Mouse (Mus musculus) forebrain, embryonic 12.5 days (tissue): ENCODE data around the gene Heatr3. TPM values are rescaled to one million over a fixed set of nuclear protein-coding genes. Genes with fewer than 3 reads are reported as not detected.

Experiments
- ATAC-seq: fragments of 200-750 bp; cut with Nextera tagmentation; 2 replicates; pipeline ENCODE4 v1.8.0; 2017; ENCODE audit warnings: moderate TSS enrichment; ENCODE audit not compliant: low FRiP score
- H3K27ac ChIP-seq: fragments of 300-500 bp; sonication (generic); 2 replicates; pipeline ENCODE4 v1.5.1; 2016; ENCODE audit warnings: mild to moderate bottlenecking
- H3K27me3 ChIP-seq: fragments of 300-500 bp; sonication (generic); 2 replicates; pipeline ENCODE4 v1.6.1; 2016; ENCODE audit warnings: mild to moderate bottlenecking
- H3K36me3 ChIP-seq: fragments of 300-500 bp; sonication (generic); replicated peaks from 2 replicates; pipeline ENCODE4 v1.6.1; 2016; ENCODE audit warnings: mild to moderate bottlenecking
- H3K4me1 ChIP-seq: fragments of 300-500 bp; sonication (generic); 2 replicates; pipeline ENCODE4 v1.6.1; 2016
- H3K4me2 ChIP-seq: fragments of 300-500 bp; sonication (generic); 2 replicates; pipeline ENCODE4 v1.6.1; 2016; ENCODE audit warnings: mild to moderate bottlenecking, moderate library complexity
- H3K4me3 ChIP-seq: fragments of 300-500 bp; sonication (generic); replicated peaks from 2 replicates; pipeline ENCODE4 v1.5.1; 2016; ENCODE audit warnings: mild to moderate bottlenecking
- H3K9ac ChIP-seq: fragments of 300-500 bp; sonication (generic); 2 replicates; pipeline ENCODE4 v1.6.1; 2016; ENCODE audit warnings: mild to moderate bottlenecking
- H3K9me3 ChIP-seq: fragments of 300-500 bp; sonication (generic); 2 replicates; pipeline ENCODE4 v1.6.1; 2016
- WGBS: fragments of 180-500 bp; shearing (Covaris S2); methylation state at CpG from one replicate; pipeline ENCODE4 v1.1.7; 2016; 5-methylcytosine and 5-hydroxymethylcytosine counted together
- polyA plus RNA-seq: library from polyadenylated mRNA; unstranded; fragments of >200 nt; fragmentation: Nextera tagmentation; extraction: Ambion mirVana; gene quantifications from 2 replicates; pipeline ENCODE4 v1.2.1, GENCODE M21; 2016

Gene Heatr3
- polyA plus RNA-seq, 1 experiment from 2014 or later, result 43.3 TPM

- H3K36me3 ChIP-seq, result peaks cover 48% of the 10 kb centered on the region
- H3K4me3 ChIP-seq, result no peak overlapping the region
These were observed 1.6 kb downstream of the Heatr3 start for GRCm38 (mm10) chr8:88139256-88139655.

GRCm38 (mm10) chr8:88141629-88142028, 4.0 kb downstream of the Heatr3 start:
- H3K27me3 ChIP-seq, result no peaks in the 10 kb centered on the region
- WGBS, result 95% methylated on average over 3 of the region's 3 CpGs
- ATAC-seq, result no peak

More at GRCm38 (mm10) chr8:88139256-88139655, 1.6 kb downstream of the Heatr3 start:
- no peaks in the 10 kb centered on the region for H3K27me3 ChIP-seq
- no peak overlapping the region for H3K9ac ChIP-seq
- WGBS, result 93% methylated on average over 3 of the region's 3 CpGs
- H3K9me3 ChIP-seq, result no peaks in the 10 kb centered on the region
- H3K27ac ChIP-seq, result no peak overlapping the region
- no peak for ATAC-seq
- peaks cover 16% of the 10 kb centered on the region for H3K4me1 ChIP-seq
- no peak overlapping the region for H3K4me2 ChIP-seq

GRCm38 (mm10) chr8:88144041-88144440, 6.4 kb downstream of the Heatr3 start:
- no peak overlapping the region for H3K4me3 ChIP-seq
- H3K27ac ChIP-seq, result no peak overlapping the region
- no peaks in the 10 kb centered on the region for H3K9me3 ChIP-seq
- H3K36me3 ChIP-seq, result peaks cover 59% of the 10 kb centered on the region
- 92% methylated on average over 5 of the region's 5 CpGs for WGBS
- H3K27me3 ChIP-seq, result no peaks in the 10 kb centered on the region
- H3K4me2 ChIP-seq, result no peak overlapping the region
- H3K4me1 ChIP-seq, result peaks cover 10% of the 10 kb centered on the region
- ATAC-seq, result no peak
- H3K9ac ChIP-seq, result no peak overlapping the region

More at GRCm38 (mm10) chr8:88141629-88142028, 4.0 kb downstream of the Heatr3 start:
- H3K36me3 ChIP-seq, result peaks cover 38% of the 10 kb centered on the region
- H3K4me1 ChIP-seq, result peaks cover 16% of the 10 kb centered on the region
- no peak overlapping the region for H3K27ac ChIP-seq
- H3K4me2 ChIP-seq, result no peak overlapping the region
- no peaks in the 10 kb centered on the region for H3K9me3 ChIP-seq
- H3K4me3 ChIP-seq, result no peak overlapping the region
- no peak overlapping the region for H3K9ac ChIP-seq

- Histone ChIP-seq H3K4me1 (no peaks in the 10 kb centered on the region), H3K4me3 (no peak overlapping the region), H3K9me3 (no peaks in the 10 kb centered on the region), H3K27me3 (no peaks in the 10 kb centered on the region), H3K27ac (no peak overlapping the region), H3K36me3 (peaks cover 68% of the 10 kb centered on the region), H3K9ac (no peak overlapping the region), H3K4me2 (no peak overlapping the region)
- ATAC-seq, result no peak
- 96% methylated on average over 6 of the region's 6 CpGs for WGBS
These were observed 13.3 kb downstream of the Heatr3 start for GRCm38 (mm10) chr8:88150910-88151371.

GRCm38 (mm10) chr8:88160237-88160995, 22.8 kb downstream of the Heatr3 start:
- H3K27ac ChIP-seq, result no peak overlapping the region
- H3K9me3 ChIP-seq, result no peaks in the 10 kb centered on the region
- H3K9ac ChIP-seq, result no peak overlapping the region
- H3K36me3 ChIP-seq, result peaks cover 83% of the 10 kb centered on the region
- no peaks in the 10 kb centered on the region for H3K27me3 ChIP-seq
- 91% methylated on average over 10 of the region's 10 CpGs for WGBS
- H3K4me1 ChIP-seq, result no peaks in the 10 kb centered on the region
- no peak overlapping the region for H3K4me3 ChIP-seq
- H3K4me2 ChIP-seq, result no peak overlapping the region
- no peak for ATAC-seq

- Histone ChIP-seq H3K4me3 (no peak overlapping the region), H3K27me3 (no peaks in the 10 kb centered on the region), H3K36me3 (peaks cover 83% of the 10 kb centered on the region), H3K27ac (no peak overlapping the region), H3K4me1 (no peaks in the 10 kb centered on the region), H3K4me2 (no peak overlapping the region), H3K9me3 (no peaks in the 10 kb centered on the region), H3K9ac (no peak overlapping the region)
- no peak for ATAC-seq
- WGBS, result 72% methylated on average over 5 of the region's 5 CpGs
These were observed 23.8 kb downstream of the Heatr3 start for GRCm38 (mm10) chr8:88161439-88161838.

- H3K4me2 ChIP-seq, result no peak overlapping the region
- no peak overlapping the region for H3K27ac ChIP-seq
- H3K36me3 ChIP-seq, result peaks cover 15% of the 10 kb centered on the region
- no peaks in the 10 kb centered on the region for H3K4me1 ChIP-seq
- H3K9me3 ChIP-seq, result no peaks in the 10 kb centered on the region
- H3K4me3 ChIP-seq, result no peak overlapping the region
- H3K9ac ChIP-seq, result no peak overlapping the region
- H3K27me3 ChIP-seq, result no peaks in the 10 kb centered on the region
- 95% methylated on average over 7 of the region's 7 CpGs for WGBS
- ATAC-seq, result no peak
These were observed 37.6 kb downstream of the Heatr3 start for GRCm38 (mm10) chr8:88175264-88175663.

- Histone ChIP-seq H3K27me3 (no peaks in the 10 kb centered on the region), H3K4me1 (no peaks in the 10 kb centered on the region), H3K4me3 (no peak overlapping the region), H3K36me3 (peaks cover 7% of the 10 kb centered on the region), H3K9me3 (no peaks in the 10 kb centered on the region), H3K4me2 (no peak overlapping the region), H3K9ac (no peak overlapping the region), H3K27ac (no peak overlapping the region)
- 93% methylated on average over 8 of the region's 8 CpGs for WGBS
- ATAC-seq, result no peak
These were observed 39.6 kb downstream of the Heatr3 start for GRCm38 (mm10) chr8:88177291-88177690.

GRCm38 (mm10) chr8:88183121-88183520, 45.5 kb downstream of the Heatr3 start:
- 89% methylated on average over 2 of the region's 2 CpGs for WGBS
- Histone ChIP-seq H3K4me3 (no peak overlapping the region), H3K36me3 (no peaks in the 10 kb centered on the region), H3K27me3 (no peaks in the 10 kb centered on the region), H3K4me2 (no peak overlapping the region), H3K9ac (no peak overlapping the region), H3K9me3 (no peaks in the 10 kb centered on the region), H3K27ac (no peak overlapping the region), H3K4me1 (no peaks in the 10 kb centered on the region)
- no peak for ATAC-seq

- Histone ChIP-seq H3K27me3 (no peaks in the 10 kb centered on the region), H3K4me1 (no peaks in the 10 kb centered on the region), H3K4me3 (no peak overlapping the region), H3K27ac (no peak overlapping the region), H3K36me3 (no peaks in the 10 kb centered on the region), H3K9ac (no peak overlapping the region), H3K4me2 (no peak overlapping the region), H3K9me3 (no peaks in the 10 kb centered on the region)
- no peak for ATAC-seq
- WGBS, result 79% methylated on average over 1 of the region's 1 CpGs
These were observed 47.3 kb downstream of the Heatr3 start for GRCm38 (mm10) chr8:88184914-88185313.

GRCm38 (mm10) chr8:88185716-88186115, 48.1 kb downstream of the Heatr3 start:
- no peak overlapping the region for H3K9ac ChIP-seq
- H3K36me3 ChIP-seq, result no peaks in the 10 kb centered on the region
- no peak overlapping the region for H3K27ac ChIP-seq
- no peaks in the 10 kb centered on the region for H3K9me3 ChIP-seq
- WGBS, result 81% methylated on average over 6 of the region's 6 CpGs
- ATAC-seq, result no peak
- H3K4me1 ChIP-seq, result no peaks in the 10 kb centered on the region
- no peaks in the 10 kb centered on the region for H3K27me3 ChIP-seq
- H3K4me3 ChIP-seq, result no peak overlapping the region
- no peak overlapping the region for H3K4me2 ChIP-seq

- WGBS, result 71% methylated on average over 3 of the region's 3 CpGs
- H3K9ac ChIP-seq, result no peak overlapping the region
- H3K27me3 ChIP-seq, result no peaks in the 10 kb centered on the region
- H3K27ac ChIP-seq, result no peak overlapping the region
- H3K4me1 ChIP-seq, result peaks cover 27% of the 10 kb centered on the region
- H3K36me3 ChIP-seq, result no peaks in the 10 kb centered on the region
- no peak overlapping the region for H3K4me3 ChIP-seq
- no peak for ATAC-seq
- no peak overlapping the region for H3K4me2 ChIP-seq
- no peaks in the 10 kb centered on the region for H3K9me3 ChIP-seq
These were observed 59.7 kb downstream of the Heatr3 start for GRCm38 (mm10) chr8:88197328-88197727.

- no peaks in the 10 kb centered on the region for H3K27me3 ChIP-seq
- no peaks in the 10 kb centered on the region for H3K36me3 ChIP-seq
- no peak for ATAC-seq
- H3K9ac ChIP-seq, result peak overlapping the region; percentile 88
- no peaks in the 10 kb centered on the region for H3K9me3 ChIP-seq
- H3K4me1 ChIP-seq, result peaks cover 36% of the 10 kb centered on the region
- H3K4me3 ChIP-seq, result peak overlapping the region; percentile 95
- WGBS, result 1% methylated on average over 10 of the region's 10 CpGs
- peak overlapping the region; percentile 97 for H3K27ac ChIP-seq
- H3K4me2 ChIP-seq, result peak overlapping the region; percentile 95
These were observed 60.9 kb downstream of the Heatr3 start for GRCm38 (mm10) chr8:88198551-88198944.
